Mouse (Mus musculus) liver, embryonic 16.5 days (tissue): ENCODE data around the gene Sarnp. TPM values are rescaled to one million over a fixed set of nuclear protein-coding genes. Genes with fewer than 3 reads are reported as not detected.

Source experiments
- ATAC-seq: fragments of 200-750 bp; cut with Nextera tagmentation; 2 replicates; pipeline ENCODE4 v1.8.0; 2017; ENCODE audit warnings: low read depth, mild to moderate bottlenecking, moderate number of reproducible peaks, moderate library complexity
- H3K27ac ChIP-seq: fragments of 300-500 bp; sonication (generic); 2 replicates; pipeline ENCODE4 v1.5.1; 2014; ENCODE audit warnings: mild to moderate bottlenecking, low read length
- H3K27me3 ChIP-seq: fragments of 300-500 bp; sonication (generic); 2 replicates; pipeline ENCODE4 v1.6.1; 2014; ENCODE audit warnings: low read depth, low read length, mixed read lengths; ENCODE audit not compliant: control insufficient read depth, insufficient read depth
- H3K36me3 ChIP-seq: fragments of 300-500 bp; sonication (generic); 2 replicates; pipeline ENCODE4 v1.6.1; 2014; ENCODE audit warnings: mild to moderate bottlenecking; ENCODE audit not compliant: control insufficient read depth, insufficient read depth
- H3K4me1 ChIP-seq: fragments of 300-500 bp; sonication (generic); 2 replicates; pipeline ENCODE4 v1.6.1; 2014; ENCODE audit warnings: low read depth, low read length, mixed read lengths; ENCODE audit not compliant: control insufficient read depth
- H3K4me2 ChIP-seq: fragments of 300-500 bp; sonication (generic); 2 replicates; pipeline ENCODE4 v1.6.1; 2014; ENCODE audit warnings: low read depth, low read length, mixed read lengths
- H3K4me3 ChIP-seq: fragments of 300-500 bp; sonication (generic); 2 replicates; pipeline ENCODE4 v1.5.1; 2014; ENCODE audit warnings: low read depth, mild to moderate bottlenecking, low read length
- H3K9ac ChIP-seq: fragments of 300-500 bp; sonication (generic); 2 replicates; pipeline ENCODE4 v1.6.1; 2014; ENCODE audit warnings: low read depth, low read length
- H3K9me3 ChIP-seq: fragments of 300-500 bp; sonication (generic); replicated peaks from 2 replicates; pipeline ENCODE4 v1.6.1; 2016; ENCODE audit warnings: low read length; ENCODE audit not compliant: control insufficient read depth
- WGBS: fragments of 180-500 bp; shearing (Covaris S2); extraction: QIAGEN DNeasy Blood & Tissue Kit; methylation state at CpG from one replicate; pipeline ENCODE4 v1.1.7; 2014; ENCODE audit not compliant: insufficient replicate concordance; 5-methylcytosine and 5-hydroxymethylcytosine counted together
- polyA plus RNA-seq: library from polyadenylated mRNA; unstranded; fragments of >200 nt; fragmentation: Nextera tagmentation; extraction: Ambion mirVana; gene quantifications from 2 replicates; pipeline ENCODE4 v1.2.1, GENCODE M21; 2015

Gene Sarnp
- polyA plus RNA-seq, 1 experiment from 2014 or later: 84.4 TPM

- H3K9ac ChIP-seq: no peak overlapping the region; the same call in 1 of the 2 replicates
- H3K27me3 ChIP-seq: peaks cover 65% of the 10 kb centered on the region
Measured at GRCm38 (mm10) chr10:128890383-128891295, 73.5 kb downstream of the Sarnp start.

GRCm38 (mm10) chr10:128891296-128892094, 74.4 kb downstream of the Sarnp start, which contains the start of gene Gdf11:
TSS of gene Gdf11 (minus strand) at chr10:128891718.
- peaks cover 73% of the 10 kb centered on the region for H3K27me3 ChIP-seq
- peak; percentile 27; the same call in 1 of the 2 replicates for ATAC-seq
- H3K36me3 ChIP-seq: no peaks in the 10 kb centered on the region
- peak within 1 kb of the TSS; percentile 43; the same call in 1 of the 2 replicates for H3K9ac ChIP-seq
- peaks cover 5% of the 10 kb centered on the region; the same call in 1 of the 2 replicates for H3K4me1 ChIP-seq
- under 1% methylated on average over 53 of the region's 89 CpGs for WGBS
- H3K9me3 ChIP-seq: no peaks in the 10 kb centered on the region
- H3K4me3 ChIP-seq: peak within 1 kb of the TSS; percentile 63
- H3K4me2 ChIP-seq: peak within 1 kb of the TSS; percentile 71
- H3K27ac ChIP-seq: no peak within 1 kb of the TSS

More at GRCm38 (mm10) chr10:128890383-128891295, 73.5 kb downstream of the Sarnp start:
- peaks cover 7% of the 10 kb centered on the region; the same call in 1 of the 2 replicates for H3K4me1 ChIP-seq
- H3K36me3 ChIP-seq: no peaks in the 10 kb centered on the region
- H3K4me3 ChIP-seq: peak overlapping the region; percentile 63
- WGBS: 3% methylated on average over 40 of the region's 40 CpGs
- H3K9me3 ChIP-seq: no peaks in the 10 kb centered on the region
- no peak for ATAC-seq
- H3K4me2 ChIP-seq: peak overlapping the region; percentile 71
- H3K27ac ChIP-seq: no peak overlapping the region

GRCm38 (mm10) chr10:128892246-128892645, 75.1 kb downstream of the Sarnp start:
- Histone ChIP-seq H3K9me3 (no peaks in the 10 kb centered on the region), H3K27me3 (peaks cover 78% of the 10 kb centered on the region), H3K4me3 (peak overlapping the region; percentile 63; the same call in 1 of the 2 replicates), H3K27ac (no peak overlapping the region), H3K4me2 (peak overlapping the region; percentile 71; the same call in 1 of the 2 replicates), H3K36me3 (no peaks in the 10 kb centered on the region), H3K4me1 (peaks cover 5% of the 10 kb centered on the region; the same call in 1 of the 2 replicates), H3K9ac (no peak overlapping the region)
- ATAC-seq: no peak
- WGBS: 6% methylated on average over 9 of the region's 9 CpGs

DNA sequence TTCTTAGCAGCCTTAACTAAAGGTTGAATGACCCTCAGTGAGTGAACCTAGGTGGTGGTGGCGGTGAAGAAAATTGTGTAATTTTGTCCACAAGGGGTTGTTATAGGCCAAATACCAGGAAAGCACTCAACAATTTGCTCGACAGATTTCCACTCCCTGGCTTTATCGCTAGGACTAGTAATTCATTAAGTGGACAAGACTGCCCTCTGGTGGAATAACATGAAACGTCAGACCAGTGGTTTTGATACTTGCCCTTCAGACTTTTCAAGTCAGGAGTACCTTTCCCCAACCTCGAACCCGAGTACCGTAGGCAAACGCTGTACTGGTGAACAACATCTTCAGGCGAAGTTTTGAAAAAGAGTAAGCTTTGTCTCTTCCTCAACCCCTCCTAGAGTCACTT, 78.3 kb downstream of the Sarnp start:
- Histone ChIP-seq H3K27ac (no peak overlapping the region), H3K9me3 (no peaks in the 10 kb centered on the region), H3K4me2 (no peak overlapping the region; the same call in 1 of the 2 replicates), H3K4me1 (no peaks in the 10 kb centered on the region; the same call in 1 of the 2 replicates), H3K9ac (no peak overlapping the region), H3K4me3 (no peak overlapping the region), H3K36me3 (no peaks in the 10 kb centered on the region), H3K27me3 (peaks cover 64% of the 10 kb centered on the region)
- WGBS: under 1% methylated on average over 9 of the region's 9 CpGs
- no peak for ATAC-seq

GRCm38 (mm10) chr10:128895952-128896693, 79.0 kb downstream of the Sarnp start:
- Histone ChIP-seq H3K27ac (no peak overlapping the region), H3K9ac (no peak overlapping the region), H3K36me3 (no peaks in the 10 kb centered on the region), H3K4me2 (no peak overlapping the region; the same call in 1 of the 2 replicates), H3K9me3 (no peaks in the 10 kb centered on the region), H3K4me1 (no peaks in the 10 kb centered on the region; the same call in 1 of the 2 replicates), H3K4me3 (no peak overlapping the region), H3K27me3 (peaks cover 57% of the 10 kb centered on the region)
- 5% methylated on average over 17 of the region's 17 CpGs for WGBS
- ATAC-seq: no peak

DNA sequence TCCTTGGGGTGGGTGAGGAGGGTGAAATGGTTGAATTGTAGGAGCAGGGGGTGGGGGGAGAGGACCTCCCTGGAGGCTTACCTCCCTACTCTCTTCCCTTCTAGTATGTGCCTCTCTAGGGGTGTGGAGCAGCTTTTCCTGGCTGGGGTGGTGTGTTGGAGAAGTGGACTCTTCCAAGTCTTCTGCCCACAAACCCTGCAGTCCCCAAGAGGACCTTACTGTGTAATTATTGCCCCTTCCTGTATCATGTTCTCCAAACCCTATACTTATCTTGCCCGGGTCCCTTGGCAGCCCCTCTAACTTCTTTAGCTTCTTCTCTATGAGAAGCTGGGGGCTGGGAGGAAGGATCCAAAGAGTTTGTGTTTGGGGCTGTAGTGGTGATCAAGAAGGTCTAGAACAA, 79.7 kb downstream of the Sarnp start:
- Histone ChIP-seq H3K36me3 (no peaks in the 10 kb centered on the region), H3K4me1 (no peaks in the 10 kb centered on the region; the same call in 1 of the 2 replicates), H3K27ac (no peak overlapping the region), H3K9me3 (no peaks in the 10 kb centered on the region), H3K4me3 (no peak overlapping the region), H3K4me2 (no peak overlapping the region), H3K27me3 (peaks cover 50% of the 10 kb centered on the region), H3K9ac (no peak overlapping the region)
- ATAC-seq: no peak
- WGBS: 15% methylated on average over 1 of the region's 1 CpGs

DNA sequence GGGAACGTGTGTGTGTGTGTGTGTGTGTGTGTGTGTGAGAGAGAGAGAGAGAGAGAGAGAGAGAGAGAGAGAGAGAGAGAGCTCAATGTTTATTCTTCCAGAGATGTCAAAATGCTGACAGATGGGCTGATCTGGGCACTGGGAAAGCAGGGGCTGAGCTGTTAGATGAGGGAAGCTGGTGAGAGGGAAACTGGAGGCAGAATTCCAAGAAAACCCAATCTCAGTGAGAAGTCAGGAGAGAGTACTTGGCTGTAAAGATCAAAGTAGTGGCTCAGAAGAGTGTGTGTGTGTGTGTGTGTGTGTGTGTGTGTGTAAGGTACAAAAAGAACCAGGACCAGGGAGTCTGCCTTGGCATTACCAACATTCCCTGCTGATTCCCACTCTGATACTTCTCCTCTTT, 80.4 kb downstream of the Sarnp start:
- Histone ChIP-seq H3K27ac (no peak overlapping the region), H3K9me3 (no peaks in the 10 kb centered on the region), H3K36me3 (no peaks in the 10 kb centered on the region), H3K4me2 (no peak overlapping the region), H3K4me1 (no peaks in the 10 kb centered on the region; the same call in 1 of the 2 replicates), H3K9ac (no peak overlapping the region), H3K4me3 (no peak overlapping the region), H3K27me3 (peaks cover 43% of the 10 kb centered on the region)
- 17% methylated on average over 1 of the region's 1 CpGs for WGBS
- ATAC-seq: no peak

DNA sequence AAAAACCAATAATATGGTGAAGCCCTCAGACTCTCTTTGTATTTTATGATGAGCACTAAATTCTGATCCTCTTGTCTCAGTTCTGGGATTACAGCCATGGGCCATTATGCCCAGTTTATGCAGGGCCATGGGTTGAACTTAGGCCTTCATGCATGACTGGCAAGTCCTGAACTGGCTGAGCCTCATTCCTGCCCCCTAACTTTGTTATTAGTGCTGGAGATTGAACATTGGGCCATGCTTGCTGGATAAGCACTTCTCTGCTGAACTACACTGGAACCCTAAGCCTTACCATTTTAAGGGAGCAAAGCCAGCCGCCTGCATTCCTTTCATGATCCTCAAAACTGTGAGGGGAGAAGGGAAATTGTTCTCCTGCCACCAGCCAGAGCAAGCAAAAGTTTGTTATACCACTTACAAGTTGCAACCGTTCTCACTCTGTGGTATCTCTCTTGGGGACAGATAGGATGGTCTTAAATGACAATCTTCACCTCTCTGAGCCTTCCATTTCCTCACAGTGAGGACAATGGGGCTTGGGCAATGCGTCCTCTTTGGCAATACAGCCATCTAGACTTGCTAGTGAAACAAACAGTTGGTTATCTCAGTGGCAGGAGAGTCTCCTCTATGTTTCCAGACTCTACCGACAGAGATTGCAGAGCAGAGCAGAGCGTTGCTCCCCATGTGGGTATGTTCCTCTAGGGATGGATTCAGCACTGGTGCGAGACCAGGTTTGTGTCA, 82.8 kb downstream of the Sarnp start:
- Histone ChIP-seq H3K27me3 (peaks cover 20% of the 10 kb centered on the region), H3K4me2 (no peak overlapping the region), H3K9me3 (no peaks in the 10 kb centered on the region), H3K4me3 (no peak overlapping the region), H3K4me1 (no peaks in the 10 kb centered on the region; the same call in 1 of the 2 replicates), H3K36me3 (no peaks in the 10 kb centered on the region), H3K27ac (no peak overlapping the region), H3K9ac (no peak overlapping the region)
- 46% methylated on average over 6 of the region's 6 CpGs for WGBS
- no peak for ATAC-seq
